Mouse (Mus musculus) myocyte (in vitro differentiated cells): ENCODE results near the gene Sh3pxd2a. TPM values are rescaled to one million over a fixed set of nuclear protein-coding genes. Genes with fewer than 3 reads are reported as not detected.

Experiments used
- H3K27me3 ChIP-seq: one replicate; pipeline ENCODE4 v1.6.1; 2011; ENCODE audit not compliant: control insufficient read depth, insufficient read depth, insufficient read length
- H3K36me3 ChIP-seq: one replicate; pipeline ENCODE4 v1.6.1; 2011; ENCODE audit not compliant: control insufficient read depth, insufficient read depth
- H3K4me2 ChIP-seq: one replicate; pipeline ENCODE4 v1.6.1; 2011; ENCODE audit warnings: low read depth, control low read depth
- H3K4me3 ChIP-seq: one replicate; pipeline ENCODE4 v1.5.1; 2011; ENCODE audit warnings: mild to moderate bottlenecking, control low read depth, moderate library complexity
- H3K79me2 ChIP-seq: one replicate; pipeline ENCODE4 v1.6.1; 2011; ENCODE audit not compliant: control insufficient read depth, insufficient read depth
- H3ac ChIP-seq: one replicate; pipeline ENCODE4 v1.6.1; 2011; ENCODE audit not compliant: control insufficient read depth, insufficient read length
- CEBPB ChIP-seq: IDR thresholded peaks from 2 replicates; pipeline ENCODE4 v1.6.1; 2011; ENCODE audit warnings: mild to moderate bottlenecking, moderate library complexity; ENCODE audit not compliant: poor library complexity, insufficient read depth, severe bottlenecking
- E2F4 ChIP-seq: IDR thresholded peaks from one replicate; pipeline ENCODE4 v1.6.1; 2011; ENCODE audit warnings: mild to moderate bottlenecking, control low read depth, moderate library complexity; ENCODE audit not compliant: insufficient read depth
- MAX ChIP-seq: IDR thresholded peaks from one replicate; pipeline ENCODE4 v1.6.1; 2011; ENCODE audit warnings: low read depth, mild to moderate bottlenecking, control low read depth
- MYOD1 ChIP-seq, 3 experiments: IDR thresholded peaks; one replicate each; pipeline ENCODE4 v1.6.1; 2011; ENCODE audit warnings: control low read depth in 2 of 3, low read depth in 2 of 3, mild to moderate bottlenecking in 2 of 3, moderate library complexity in 1 of 3; ENCODE audit not compliant: insufficient read length in 2 of 3, control insufficient read depth in 1 of 3
- MYOG ChIP-seq, 3 experiments: IDR thresholded peaks; one replicate each; pipeline ENCODE4 v1.6.1; 2011; ENCODE audit warnings: control low read depth in 2 of 3, low read depth in 2 of 3, mild to moderate bottlenecking in 2 of 3; ENCODE audit not compliant: insufficient read length in 2 of 3, control insufficient read depth in 1 of 3, insufficient read depth in 1 of 3
- POLR2A ChIP-seq: IDR thresholded peaks from one replicate; pipeline ENCODE4 v1.6.1; 2011; ENCODE audit warnings: low read depth, mild to moderate bottlenecking, control low read depth, moderate library complexity; ENCODE audit not compliant: insufficient read length
- POLR2AphosphoS2 ChIP-seq: IDR thresholded peaks from one replicate; pipeline ENCODE4 v1.6.1; 2011; ENCODE audit warnings: low read depth, control low read depth; ENCODE audit not compliant: insufficient read length
- REST ChIP-seq: IDR thresholded peaks from one replicate; pipeline ENCODE4 v1.6.1; 2011; ENCODE audit warnings: mild to moderate bottlenecking, control low read depth, moderate library complexity; ENCODE audit not compliant: insufficient read depth, insufficient read length
- SRF ChIP-seq: IDR thresholded peaks from one replicate; pipeline ENCODE4 v1.6.1; 2011; ENCODE audit warnings: low read depth; ENCODE audit not compliant: control insufficient read depth, insufficient read length
- TCF12 ChIP-seq: IDR thresholded peaks from one replicate; pipeline ENCODE4 v1.6.1; 2011; ENCODE audit warnings: mild to moderate bottlenecking, control low read depth; ENCODE audit not compliant: poor library complexity, insufficient read depth, severe bottlenecking
- TCF3 ChIP-seq: IDR thresholded peaks from one replicate; pipeline ENCODE4 v1.6.1; 2011; ENCODE audit warnings: low read depth, control low read depth; ENCODE audit not compliant: insufficient read length
- USF1 ChIP-seq: IDR thresholded peaks from one replicate; pipeline ENCODE4 v1.6.1; 2011; ENCODE audit warnings: low read depth, mild to moderate bottlenecking, control low read depth, moderate library complexity
- polyA plus RNA-seq: library from polyadenylated mRNA; unstranded; fragments of >200 nt; fragmentation: generic; extraction: Trizol; gene quantifications from one replicate; pipeline ENCODE4 v1.2.1, GENCODE M21; 2012; ENCODE audit warnings: missing spikeins

Gene Sh3pxd2a
- polyA plus RNA-seq, 1 experiment: 59.5 TPM

DNA sequence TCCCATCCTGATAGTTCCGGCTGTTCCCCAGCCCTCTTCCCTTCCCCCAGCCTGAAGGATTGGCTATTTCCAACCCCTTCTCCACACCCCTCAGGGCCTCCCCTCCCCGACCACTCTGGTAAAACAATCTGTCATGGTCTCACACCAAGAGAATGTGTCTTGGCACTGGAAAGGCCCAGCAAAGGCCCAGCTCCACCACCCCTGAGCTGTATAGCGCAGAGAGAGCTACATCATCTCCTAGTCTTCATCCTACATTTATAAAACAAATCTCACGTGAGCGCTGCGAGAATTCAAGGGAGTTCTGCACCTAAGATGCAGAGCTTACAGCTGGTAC is 21.9 kb downstream of the Sh3pxd2a start:
- peak overlapping the region; percentile 42 for H3K4me2 ChIP-seq
- no peaks in the 10 kb centered on the region for H3K36me3 ChIP-seq
- H3ac ChIP-seq: no peak overlapping the region
- H3K79me2 ChIP-seq: peaks cover 50% of the 10 kb centered on the region
- TF ChIP-seq TCF12 (no peak), POLR2AphosphoS2 (no peak)
- no peak overlapping the region for H3K4me3 ChIP-seq
- H3K27me3 ChIP-seq: no peaks in the 10 kb centered on the region

DNA sequence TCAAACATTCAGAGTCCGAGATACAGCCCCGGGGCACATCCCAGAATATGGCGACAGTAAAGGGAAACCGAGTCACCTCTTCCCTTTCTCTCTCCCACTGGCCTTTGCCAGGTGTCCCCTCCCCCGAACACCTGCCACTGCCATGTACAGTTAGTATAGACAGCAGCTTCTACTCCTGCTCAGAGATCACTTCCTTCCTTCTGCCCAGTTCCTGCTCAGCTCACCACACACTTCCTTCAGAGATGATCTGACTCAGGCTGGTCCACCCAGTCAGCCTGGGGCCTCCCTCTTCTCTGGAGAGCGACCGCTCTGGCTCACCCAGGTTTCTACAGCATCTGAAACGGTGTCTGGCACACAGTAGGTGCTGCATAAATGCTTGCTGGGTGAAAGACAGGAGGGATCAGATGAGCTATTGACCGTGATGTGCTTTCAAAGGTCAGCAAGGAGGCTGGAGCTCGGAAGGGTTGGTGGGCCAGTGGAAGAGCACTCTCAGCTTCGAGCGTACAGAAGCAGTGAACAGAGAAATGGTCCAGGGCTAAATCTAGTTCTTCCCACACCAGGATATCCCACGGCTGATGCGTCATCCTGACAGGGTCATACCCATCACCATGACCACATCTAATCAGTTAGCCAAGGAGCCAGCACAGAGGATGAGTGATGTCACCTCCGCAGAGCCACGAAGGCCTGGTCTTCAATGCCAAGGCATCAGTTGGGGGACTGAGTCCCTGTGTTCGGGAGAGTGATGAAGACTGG is 22.5 kb downstream of the Sh3pxd2a start:
- no peaks in the 10 kb centered on the region for H3K27me3 ChIP-seq
- H3K36me3 ChIP-seq: no peaks in the 10 kb centered on the region
- no peak for TF ChIP-seq CEBPB
- peak in 2 of 3 experiments; percentile 35 to 70 for TF ChIP-seq MYOD1 (IDR thresholded peaks at IDR 0.05; ENCODE audit: control insufficient read depth in 1 of 3, insufficient read length in 2 of 3, low read depth in 2 of 3)
- H3K79me2 ChIP-seq: peaks cover 46% of the 10 kb centered on the region
- no peak overlapping the region for H3K4me3 ChIP-seq
- peak overlapping the region; percentile 42 for H3K4me2 ChIP-seq
- H3ac ChIP-seq: no peak overlapping the region

DNA sequence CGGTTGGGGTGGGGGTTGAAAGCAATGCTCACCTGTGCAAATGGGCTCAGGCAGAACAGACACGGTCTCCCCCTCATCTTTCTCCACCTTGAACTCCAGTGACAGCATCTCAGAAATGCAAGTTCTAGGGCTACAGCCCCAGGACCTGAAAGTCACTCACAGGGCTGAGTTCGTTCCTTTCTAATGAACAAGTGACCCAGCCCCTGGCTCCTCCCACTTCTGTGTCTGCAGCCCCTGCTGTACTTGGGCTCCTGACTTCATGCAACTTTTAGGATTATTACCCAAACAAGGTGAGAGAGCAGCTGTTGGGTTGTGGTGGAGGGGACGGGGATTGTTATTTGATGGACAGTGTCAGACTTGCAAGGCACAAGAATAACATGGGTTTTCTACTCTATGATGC is 23.2 kb downstream of the Sh3pxd2a start:
- Histone ChIP-seq H3K79me2 (peaks cover 39% of the 10 kb centered on the region), H3K27me3 (no peaks in the 10 kb centered on the region), H3K36me3 (no peaks in the 10 kb centered on the region), H3K4me2 (peak overlapping the region; percentile 42), H3K4me3 (no peak overlapping the region), H3ac (no peak overlapping the region)
- TF ChIP-seq MYOG (IDR thresholded peaks at IDR 0.05; ENCODE audit: control insufficient read depth in 1 of 3, insufficient read depth in 1 of 3, insufficient read length in 2 of 3, low read depth in 2 of 3) (no peak), E2F4 (no peak), USF1 (no peak), POLR2A (no peak), CEBPB (no peak), TCF12 (no peak), POLR2AphosphoS2 (no peak), MAX (no peak), SRF (no peak), TCF3 (no peak), REST (no peak), MYOD1 (IDR thresholded peaks at IDR 0.05; ENCODE audit: control insufficient read depth in 1 of 3, insufficient read length in 2 of 3, low read depth in 2 of 3) (no peak)

DNA sequence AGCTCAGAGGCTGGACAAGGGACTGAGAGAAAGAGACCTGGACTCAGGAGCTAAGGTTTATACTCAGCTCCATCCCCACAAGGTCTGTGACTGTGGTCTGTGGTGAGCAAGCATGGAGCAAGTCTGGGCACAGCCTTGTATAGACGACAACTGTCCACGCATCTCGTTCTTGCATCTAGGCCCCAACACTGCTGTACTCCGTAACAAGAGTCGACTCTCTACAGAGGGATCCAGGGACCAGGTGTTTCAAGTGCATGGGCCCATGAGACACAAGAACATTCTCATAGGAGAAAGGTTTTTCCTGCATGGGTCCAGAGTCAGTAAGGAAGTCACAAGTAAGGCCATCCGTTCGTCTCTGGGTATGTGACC is 23.8 kb downstream of the Sh3pxd2a start:
- TF ChIP-seq SRF (no peak), MYOG (IDR thresholded peaks at IDR 0.05; ENCODE audit: control insufficient read depth in 1 of 3, insufficient read depth in 1 of 3, insufficient read length in 2 of 3, low read depth in 2 of 3) (peak in 1 of 3 experiments; percentile 65), E2F4 (no peak), MYOD1 (IDR thresholded peaks at IDR 0.05; ENCODE audit: control insufficient read depth in 1 of 3, insufficient read length in 2 of 3, low read depth in 2 of 3) (peak in 2 of 3 experiments; percentile 42 to 60), MAX (no peak), TCF12 (no peak), TCF3 (no peak), POLR2A (no peak), USF1 (no peak), POLR2AphosphoS2 (no peak), CEBPB (no peak)
- Histone ChIP-seq H3K27me3 (no peaks in the 10 kb centered on the region), H3ac (no peak overlapping the region), H3K79me2 (peaks cover 34% of the 10 kb centered on the region), H3K4me2 (no peak overlapping the region), H3K36me3 (no peaks in the 10 kb centered on the region), H3K4me3 (no peak overlapping the region)

DNA sequence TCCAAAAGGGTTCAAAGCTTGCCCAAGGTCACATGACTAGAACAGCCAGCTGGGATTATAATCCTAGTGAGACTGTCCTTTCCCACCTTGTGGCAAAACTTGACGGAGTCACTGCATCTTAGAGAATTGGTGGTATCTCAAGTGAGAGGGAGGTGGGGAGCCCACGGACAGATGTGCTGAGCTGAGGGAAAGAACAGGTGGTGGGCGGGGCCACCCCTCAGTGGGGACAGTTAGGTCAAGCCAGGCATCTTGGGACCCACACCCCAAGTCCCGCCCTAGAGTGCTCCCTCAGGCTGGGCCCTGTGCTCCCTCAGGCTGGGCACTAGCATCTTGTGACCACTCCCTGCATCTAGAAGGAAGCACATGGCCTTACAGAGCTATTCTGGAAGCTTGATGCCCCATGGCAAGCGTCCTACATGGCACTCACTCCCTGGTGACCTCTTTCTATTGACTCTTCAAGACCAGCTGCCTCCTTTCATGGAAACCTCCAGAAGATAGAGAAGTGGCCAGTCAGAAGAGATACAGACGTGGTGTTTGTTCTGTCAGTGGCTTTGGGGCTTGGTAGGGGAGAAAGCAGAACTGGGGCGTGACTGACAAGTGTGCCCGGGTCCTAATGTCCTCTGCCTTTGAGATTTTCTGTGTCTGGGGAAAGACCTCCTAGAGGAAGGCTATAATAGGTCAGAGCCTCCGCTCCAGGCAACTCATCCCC is 24.3 kb downstream of the Sh3pxd2a start:
- H3K4me3 ChIP-seq: no peak overlapping the region
- H3ac ChIP-seq: no peak overlapping the region
- TF ChIP-seq USF1: no peak
- TF ChIP-seq MAX: peak; percentile 37
- no peak for TF ChIP-seq POLR2AphosphoS2
- TF ChIP-seq POLR2A: peak; percentile 30
- peak; percentile 28 to 90 (median 58) for TF ChIP-seq MYOD1 (IDR thresholded peaks at IDR 0.05; ENCODE audit: control insufficient read depth in 1 of 3, insufficient read length in 2 of 3, low read depth in 2 of 3)
- TF ChIP-seq E2F4: no peak
- TF ChIP-seq TCF12: peak; percentile 33
- no peak for TF ChIP-seq SRF
- no peak for TF ChIP-seq CEBPB
- TF ChIP-seq TCF3: peak; percentile 17
- peak in 2 of 3 experiments; percentile 71 to 92 for TF ChIP-seq MYOG (IDR thresholded peaks at IDR 0.05; ENCODE audit: control insufficient read depth in 1 of 3, insufficient read depth in 1 of 3, insufficient read length in 2 of 3, low read depth in 2 of 3)
- TF ChIP-seq REST: no peak
- peak overlapping the region; percentile 20 for H3K4me2 ChIP-seq
- no peaks in the 10 kb centered on the region for H3K36me3 ChIP-seq
- H3K79me2 ChIP-seq: peaks cover 30% of the 10 kb centered on the region
- no peaks in the 10 kb centered on the region for H3K27me3 ChIP-seq
